Mouse (Mus musculus): ENCODE results near the gene Myl6.

- TF ChIP-seq CTCF (IDR thresholded peaks at IDR 0.05; ENCODE audit: control insufficient read depth, insufficient read depth, low read length): no peak
- TF ChIP-seq POLR2A (IDR thresholded peaks at IDR 0.05; ENCODE audit: borderline replicate concordance, control insufficient read depth, low read depth, low read length): no peak
Measured at GRCm38 (mm10) chr10:128510301-128510700, 16.4 kb upstream of the Myl6 start.

All from bone marrow, adult 2 months (tissue).